Mouse (Mus musculus) adipocyte (in vitro differentiated cells): ENCODE data around the gene Cyp11a1.

Source experiments
- DNase-seq: peaks from one replicate; pipeline ENCODE4 v3.0.0-alpha.2; 2016; ENCODE audit warnings: low spot score

Gene Cyp11a1

DNA sequence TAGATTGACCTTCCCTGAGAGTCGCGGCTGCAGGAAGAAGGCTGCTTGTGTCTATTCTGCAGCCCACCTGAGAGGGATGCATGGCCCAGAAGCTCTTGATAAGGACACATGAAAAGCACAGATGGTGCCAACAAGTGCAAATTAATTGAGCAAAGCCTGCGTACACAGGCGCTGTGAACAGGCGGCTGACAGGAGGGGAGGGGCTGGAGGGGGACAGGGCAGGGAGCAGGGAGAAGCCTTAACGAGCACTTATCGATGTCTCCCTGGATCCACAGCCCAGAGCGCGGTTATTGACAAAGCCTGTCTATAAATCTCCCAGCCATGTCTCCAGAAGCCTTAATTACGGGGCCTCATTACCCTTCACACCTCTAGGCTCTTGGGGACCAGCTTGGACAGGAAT, 38.6 kb downstream of the Cyp11a1 start:
- no peak for DNase-seq

- no peak for DNase-seq
These were observed 39.4 kb downstream of the Cyp11a1 start for GRCm38 (mm10) chr9:58045646-58046045.

DNA sequence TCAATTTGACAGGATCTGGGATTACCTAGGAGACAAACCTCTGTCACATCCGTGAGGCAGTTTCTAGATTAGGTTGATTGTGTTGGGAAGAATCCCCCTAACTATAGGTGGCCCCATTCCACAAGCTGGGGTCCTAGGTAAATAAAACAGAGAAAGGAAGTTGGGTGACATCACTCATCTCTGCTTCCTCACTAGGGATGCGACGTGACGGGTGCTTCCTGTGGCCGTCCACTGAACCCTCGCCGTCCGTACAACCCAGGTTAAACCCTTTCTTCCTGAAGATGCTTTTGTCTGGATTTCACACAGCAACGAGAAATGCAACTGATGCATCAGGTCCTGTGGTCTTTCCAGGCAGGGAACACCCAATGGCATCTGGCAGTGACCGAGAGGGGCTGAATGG, 40.9 kb downstream of the Cyp11a1 start:
- DNase-seq = no peak

DNA sequence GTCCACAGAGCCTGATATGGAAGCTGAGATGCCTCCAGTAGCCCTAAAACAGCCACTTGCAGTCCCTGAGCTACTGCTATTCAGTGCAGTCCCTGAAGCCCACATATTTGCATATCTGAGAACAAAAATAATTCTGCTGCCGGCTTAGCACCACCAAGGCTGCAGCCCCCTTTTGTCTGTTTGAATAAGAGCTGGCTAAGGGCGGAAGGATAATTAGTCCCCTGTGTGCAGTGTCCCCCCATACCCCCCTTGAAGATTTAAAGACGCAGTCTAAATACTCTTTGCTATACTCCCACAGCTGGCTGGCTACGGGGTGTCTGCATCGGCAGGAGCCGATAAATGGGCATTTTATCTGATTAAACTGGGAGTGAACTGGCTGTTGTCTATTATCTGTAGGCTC, 42.4 kb downstream of the Cyp11a1 start:
- DNase-seq = no peak

DNA sequence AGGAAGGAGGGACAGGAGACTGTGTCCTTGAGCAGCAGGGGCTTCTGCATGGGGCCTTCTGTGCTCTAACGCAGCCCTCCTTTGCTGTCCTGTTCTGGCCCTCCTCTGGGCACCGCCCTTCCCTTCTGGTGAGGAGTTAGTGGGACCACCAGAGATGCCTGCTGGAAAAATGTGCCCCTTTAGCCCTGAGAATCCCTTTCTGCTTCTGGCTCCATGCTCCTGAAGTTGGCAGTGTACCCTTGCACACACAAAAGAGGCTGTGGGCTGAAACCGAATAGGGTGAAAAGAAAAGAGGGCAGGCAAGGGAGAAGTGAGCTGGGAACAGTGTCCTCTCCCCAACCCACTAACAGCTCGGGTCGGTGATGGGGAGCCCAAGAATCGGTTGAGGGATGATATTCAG, 43.0 kb downstream of the Cyp11a1 start:
- DNase-seq = no peak

DNA sequence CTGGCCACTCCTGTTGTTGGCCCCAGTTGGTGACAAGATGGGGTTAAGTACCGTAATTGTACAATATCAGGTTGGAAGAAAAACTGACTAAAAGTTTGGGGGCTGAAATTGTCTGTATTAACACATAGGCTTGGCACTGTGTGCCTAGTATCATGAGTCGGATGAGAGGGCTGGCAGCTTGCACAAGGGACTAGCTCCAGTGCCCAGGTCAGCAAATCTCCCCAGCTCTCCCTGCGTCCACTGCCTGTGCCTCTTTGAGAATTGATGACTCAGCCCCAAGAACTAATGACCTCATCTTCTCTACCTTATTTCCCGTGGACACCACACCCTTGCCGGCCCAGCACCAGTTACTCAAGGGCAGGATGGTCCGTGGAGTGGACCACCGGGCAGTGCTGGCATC, 43.6 kb downstream of the Cyp11a1 start:
- DNase-seq = no peak

- peak; percentile 12 for DNase-seq
These were observed 45.7 kb downstream of the Cyp11a1 start for GRCm38 (mm10) chr9:58051937-58052336.

GRCm38 (mm10) chr9:58053102-58053501, 46.9 kb downstream of the Cyp11a1 start:
- DNase-seq = peak; percentile 20

DNA sequence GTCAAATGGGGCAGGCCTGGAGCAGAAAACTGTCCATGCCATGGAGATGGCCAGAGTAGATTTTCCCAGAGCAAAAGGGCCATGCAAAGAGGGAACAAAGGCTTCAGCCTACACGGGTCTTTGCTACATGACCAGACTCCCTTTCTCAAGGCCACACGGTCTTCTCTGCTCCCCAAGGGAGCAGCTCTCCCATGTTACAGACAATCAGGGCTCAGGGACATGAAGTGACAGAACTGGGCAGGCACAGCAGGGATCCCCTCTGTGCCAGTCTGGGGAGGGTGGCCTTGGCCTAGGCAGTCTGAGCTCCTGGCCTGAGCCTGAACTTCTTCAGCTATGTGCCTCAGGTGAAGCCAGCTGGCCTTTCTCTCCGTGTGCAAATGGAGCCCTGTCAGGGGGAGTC, 47.3 kb downstream of the Cyp11a1 start:
- DNase-seq = no peak

GRCm38 (mm10) chr9:58054032-58054431, 47.8 kb downstream of the Cyp11a1 start:
- no peak for DNase-seq

DNA sequence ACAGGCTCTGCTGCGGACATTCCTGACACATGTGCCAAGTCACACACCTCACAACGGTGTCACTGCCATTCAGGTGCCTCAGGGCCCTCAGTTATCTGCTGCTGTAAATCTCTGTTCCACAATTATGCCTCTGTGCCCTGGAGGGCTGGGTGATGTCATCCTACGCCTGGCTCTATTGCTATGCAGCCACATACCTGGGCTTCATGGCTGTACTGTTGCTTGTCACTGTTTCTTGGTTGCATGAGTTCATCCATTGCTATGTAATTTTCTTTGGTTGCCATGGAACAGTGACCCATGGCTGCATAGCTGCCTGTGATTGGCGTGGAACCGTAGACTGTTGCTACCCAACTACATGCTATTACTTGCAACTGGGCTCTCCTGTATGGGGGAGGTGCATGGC, 49.5 kb downstream of the Cyp11a1 start:
- no peak for DNase-seq

DNA sequence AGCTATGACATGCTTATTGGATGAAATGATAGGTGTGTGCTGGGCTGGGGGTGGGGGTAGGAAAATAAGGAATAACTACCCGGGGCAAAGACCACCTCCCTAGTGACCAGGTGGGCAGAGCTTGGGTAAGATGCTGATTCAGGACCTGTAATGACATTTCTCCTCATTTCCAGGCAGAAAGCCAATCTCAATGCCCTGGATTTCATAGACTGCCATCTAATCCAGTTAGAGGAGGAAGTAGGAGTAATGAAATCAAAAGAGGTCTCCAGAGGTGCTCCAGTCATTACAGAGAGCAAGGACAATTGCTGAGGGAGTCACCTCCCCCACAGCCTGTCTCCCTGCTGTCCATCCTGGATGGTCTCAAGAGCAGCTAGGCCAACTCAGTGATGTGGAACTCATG, 53.7 kb downstream of the Cyp11a1 start:
- no peak for DNase-seq

- peak; percentile 29 for DNase-seq
These were observed 54.8 kb downstream of the Cyp11a1 start for GRCm38 (mm10) chr9:58060677-58061667.

GRCm38 (mm10) chr9:58063531-58063930, 57.3 kb downstream of the Cyp11a1 start, which contains the start of gene Stra6:
Gene Stra6 (plus strand): TSS chr9:58063788.
- DNase-seq = no peak

GRCm38 (mm10) chr9:58065532-58065931, 59.3 kb downstream of the Cyp11a1 start:
- no peak for DNase-seq

DNA sequence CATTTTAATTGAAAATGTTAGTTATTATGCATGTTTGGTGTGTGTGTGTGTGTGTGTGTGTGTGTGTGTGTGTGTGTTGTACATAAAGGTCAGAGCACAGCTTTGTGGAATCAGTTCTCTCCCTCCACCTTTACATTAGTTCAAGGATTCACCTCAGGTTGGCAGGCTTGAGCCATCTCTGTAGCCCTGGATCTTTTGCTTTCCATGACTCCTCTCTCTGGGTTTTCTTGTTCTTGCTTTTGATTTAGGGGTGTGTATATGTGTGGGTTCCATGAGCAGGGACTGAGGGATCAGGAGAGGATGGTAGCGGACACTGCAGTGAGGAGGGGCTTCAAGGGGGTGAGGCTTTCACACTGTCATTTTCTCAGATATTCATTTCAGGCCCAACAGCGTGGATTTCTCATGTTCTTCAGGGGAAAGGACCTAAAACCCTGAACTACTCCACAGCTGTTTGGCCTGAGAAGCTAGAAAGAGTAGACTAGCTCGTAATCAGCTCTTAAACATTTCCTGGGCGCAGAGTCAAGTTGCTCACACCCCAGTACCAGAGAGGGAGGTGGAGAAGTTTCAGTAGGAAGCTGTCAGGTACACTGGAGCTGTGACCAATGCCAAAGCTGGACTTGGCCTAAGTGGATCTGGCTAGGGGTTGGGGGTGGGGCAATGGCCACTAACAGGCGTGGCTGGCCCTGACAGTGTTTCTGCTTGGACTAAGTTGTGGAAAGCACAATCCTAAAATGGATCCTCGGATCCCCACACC, 59.9 kb downstream of the Cyp11a1 start:
- peak; percentile 9 for DNase-seq

DNA sequence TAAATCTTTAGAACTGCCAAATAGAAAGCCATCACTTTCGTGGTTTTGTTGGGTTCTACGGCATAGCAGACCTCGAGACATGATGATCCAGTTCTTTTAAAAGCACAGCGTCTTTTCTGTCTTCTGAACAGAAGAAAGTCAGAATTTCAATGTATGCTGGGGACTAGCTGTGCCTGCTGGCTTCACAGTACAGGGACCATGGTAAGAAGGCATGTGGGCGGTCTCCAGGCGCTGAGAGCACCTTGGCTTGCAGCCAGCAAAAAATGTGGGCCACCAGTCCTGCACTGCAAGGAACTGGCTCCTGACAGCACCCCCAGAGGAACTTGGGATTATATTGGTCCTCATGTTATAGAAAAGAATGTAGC, 60.5 kb downstream of the Cyp11a1 start:
- no peak for DNase-seq

GRCm38 (mm10) chr9:58067546-58067945, 61.3 kb downstream of the Cyp11a1 start:
- no peak for DNase-seq

DNA sequence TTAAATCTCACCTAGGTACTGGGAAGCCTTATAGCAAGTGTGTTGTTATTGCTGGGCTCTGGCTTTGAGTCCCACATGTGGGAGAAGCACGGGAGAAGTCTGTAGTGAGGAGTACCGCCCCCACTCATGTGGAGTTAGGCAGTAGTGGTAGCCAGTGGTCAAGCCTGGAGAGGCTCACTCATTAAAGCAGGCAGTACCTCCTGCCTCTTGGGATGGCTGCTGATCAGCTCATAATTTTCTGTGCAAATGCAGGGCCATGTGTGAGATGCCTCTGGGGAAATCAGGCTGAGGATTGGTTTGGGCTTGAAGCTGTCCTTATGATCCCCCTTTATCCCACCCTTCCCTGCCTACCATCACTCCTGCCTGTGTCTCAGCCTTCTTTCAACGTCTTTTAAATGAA, 68.3 kb downstream of the Cyp11a1 start:
- DNase-seq = no peak
